8 mouse cellular contexts compared by ENCODE assay signal in genomic region chr9:83726979-83727378, GRCm38 (mm10).
A peak's percentile ranks its signal among the peaks of the same experiment; 100 is the strongest.
DNase-seq lines count a peak whose midpoint lies in the region; ATAC-seq and TF ChIP-seq lines count a peak whose summit lies in the region.

No protein-coding gene starts in this region.

- H3K4me1 ChIP-seq in heart, embryonic 10.5 days: no peaks in the 10 kb centered on the region
- H3K4me1 ChIP-seq in CH12.LX (ENCODE audit: control insufficient read depth in 1 of 2, insufficient read depth in 2 of 2): peaks cover 6 to 24% of the 10 kb centered on the region in 2 experiments; a peak in 3 of 4 replicates
- 0 out of 2 replicates have a peak, but pooled peaks cover 11% of the 10 kb centered on the region for H3K4me1 ChIP-seq in forebrain, embryonic 15.5 days
- H3K4me1 ChIP-seq in liver, embryonic 16.5 days (ENCODE audit: control insufficient read depth, low read depth, low read length): no peaks in the 10 kb centered on the region

- no peak for DNase-seq in heart, embryonic 10.5 days (ENCODE audit: low spot score)
- DNase-seq in heart, postnatal 4 days: no peak
- DNase-seq in CH12.LX (ENCODE audit: extremely low read depth): no peak
- DNase-seq in right cerebral cortex, postnatal 10 days (ENCODE audit: low spot score in 2 of 2): no peak
- DNase-seq in natural killer cell, adult 2 months (ENCODE audit: low spot score in 2 of 2): no peak
- no peak for DNase-seq in thymus, adult 18-20 months

- H3K79me2 ChIP-seq in CH12.LX (replicated peaks; ENCODE audit: control insufficient read depth, extremely low read depth, insufficient read depth, poor library complexity, severe bottlenecking): no peaks in the 10 kb centered on the region

- no peak for ATAC-seq in forebrain, embryonic 15.5 days (replicated peaks)
- no peak for ATAC-seq in liver, embryonic 16.5 days (ENCODE audit: low read depth)

- no peaks in the 10 kb centered on the region for H3K36me3 ChIP-seq in heart, embryonic 10.5 days
- no peaks in the 10 kb centered on the region for H3K36me3 ChIP-seq in CH12.LX (replicated peaks in 1 of 2; ENCODE audit: control insufficient read depth in 1 of 2, insufficient read depth in 1 of 2, low read length in 1 of 2)
- no peaks in the 10 kb centered on the region for H3K36me3 ChIP-seq in forebrain, embryonic 15.5 days
- H3K36me3 ChIP-seq in liver, embryonic 16.5 days (ENCODE audit: control insufficient read depth, insufficient read depth): no peaks in the 10 kb centered on the region

- no peak for TF ChIP-seq POLR2A in CH12.LX (IDR thresholded peaks at IDR 0.05; ENCODE audit: low read depth, low read length)

- in situ Hi-C loops in CH12.LX (cut with MboI; ENCODE audit: low pct_ligation_motif_present, low pct_unique_long_range_greater_than_20kb, low sequenced_read_pairs): no loop called here

- H3K27ac ChIP-seq in heart, embryonic 10.5 days: peak overlapping the region; percentile 36; the same call in 1 of the 2 replicates
- no peak overlapping the region for H3K27ac ChIP-seq in CH12.LX (ENCODE audit: insufficient read depth, low read depth)
- no peak overlapping the region for H3K27ac ChIP-seq in forebrain, embryonic 15.5 days (replicated peaks)
- no peak overlapping the region for H3K27ac ChIP-seq in liver, embryonic 16.5 days (ENCODE audit: low read length)

- peak overlapping the region; percentile 51 for H3K4me3 ChIP-seq in heart, embryonic 10.5 days
- peak overlapping the region; percentile 28 to 42 (median 39) for H3K4me3 ChIP-seq in CH12.LX (replicated peaks in 1 of 3; ENCODE audit: low read depth in 2 of 3, low read length in 2 of 3, poor library complexity in 1 of 3)
- H3K4me3 ChIP-seq in forebrain, embryonic 15.5 days: peak overlapping the region; percentile 30
- no peak overlapping the region; the same call in 1 of the 2 replicates for H3K4me3 ChIP-seq in liver, embryonic 16.5 days (ENCODE audit: low read depth, low read length)

- H3K9me3 ChIP-seq in heart, embryonic 10.5 days: no peaks in the 10 kb centered on the region
- H3K9me3 ChIP-seq in CH12.LX (replicated peaks; ENCODE audit: low read length): no peaks in the 10 kb centered on the region
- H3K9me3 ChIP-seq in forebrain, embryonic 15.5 days: no peaks in the 10 kb centered on the region
- no peaks in the 10 kb centered on the region for H3K9me3 ChIP-seq in liver, embryonic 16.5 days (replicated peaks; ENCODE audit: control insufficient read depth, low read length)

- WGBS in heart, embryonic 10.5 days: 40% methylated on average over 16 of the region's 16 CpGs
- 51% methylated on average over 16 of the region's 16 CpGs for WGBS in forebrain, embryonic 15.5 days
- 34% methylated on average over 16 of the region's 16 CpGs for WGBS in liver, embryonic 16.5 days (ENCODE audit: insufficient replicate concordance)

- TF ChIP-seq EP300 in CH12.LX (IDR thresholded peaks at IDR 0.05; ENCODE audit: low read length): no peak

- no peak overlapping the region for H3K9ac ChIP-seq in CH12.LX (ENCODE audit: insufficient read depth, low read depth)
- peak overlapping the region; percentile 19; the same call in 1 of the 2 replicates for H3K9ac ChIP-seq in forebrain, embryonic 15.5 days (replicated peaks)
- no peak overlapping the region for H3K9ac ChIP-seq in liver, embryonic 16.5 days (ENCODE audit: low read depth, low read length)

- H3K4me2 ChIP-seq in CH12.LX (ENCODE audit: insufficient read depth, low read depth, poor library complexity, severe bottlenecking): peak overlapping the region; percentile 85
- H3K4me2 ChIP-seq in forebrain, embryonic 15.5 days (replicated peaks): peak overlapping the region; percentile 41
- peak overlapping the region; percentile 58 for H3K4me2 ChIP-seq in liver, embryonic 16.5 days (ENCODE audit: low read depth, low read length)

- dilution Hi-C loops in CH12.LX (cut with MboI; ENCODE audit: extremely low pct_ligation_motif_present, extremely low pct_unique_long_range_greater_than_20kb, low sequenced_read_pairs): no loop called here

- no peaks in the 10 kb centered on the region for H3K27me3 ChIP-seq in heart, embryonic 10.5 days (ENCODE audit: insufficient read depth, poor library complexity, severe bottlenecking)
- H3K27me3 ChIP-seq in CH12.LX (replicated peaks): no peaks in the 10 kb centered on the region
- H3K27me3 ChIP-seq in forebrain, embryonic 15.5 days: no peaks in the 10 kb centered on the region
- H3K27me3 ChIP-seq in liver, embryonic 16.5 days (ENCODE audit: control insufficient read depth, insufficient read depth, low read depth, low read length): no peaks in the 10 kb centered on the region

- no peak for TF ChIP-seq CTCF in CH12.LX (conservative IDR thresholded peaks at IDR 0.05 in 1 of 2, IDR thresholded peaks at IDR 0.05 in 1 of 2; ENCODE audit: low read depth in 2 of 2, low read length in 2 of 2)

- no peak for TF ChIP-seq RAD21 in CH12.LX (IDR thresholded peaks at IDR 0.05; ENCODE audit: low read depth, low read length)

TF ChIP-seq in CH12.LX, 34 proteins besides CTCF, POLR2A, EP300 and RAD21:
- TF ChIP-seq MAZ (IDR thresholded peaks at IDR 0.05; ENCODE audit: low read depth, low read length) (no peak), CHD1 (IDR thresholded peaks at IDR 0.05; ENCODE audit: low read depth, low read length) (no peak), TBP (conservative IDR thresholded peaks at IDR 0.05; ENCODE audit: low read depth, low read length) (no peak), JUND (conservative IDR thresholded peaks at IDR 0.05; ENCODE audit: low read depth, low read length) (no peak), ZKSCAN1 (IDR thresholded peaks at IDR 0.05; ENCODE audit: borderline replicate concordance, low read depth, low read length) (no peak), SIN3A (IDR thresholded peaks at IDR 0.05; ENCODE audit: low read length) (0 out of 2 replicates have a peak, but pooled peaks have one; percentile 26), UBTF (IDR thresholded peaks at IDR 0.05; ENCODE audit: low read depth, low read length) (no peak), ELF1 (IDR thresholded peaks at IDR 0.05; ENCODE audit: low read depth, low read length) (no peak)
